Mouse (Mus musculus) embryonic fibroblast, embryonic 13.5 days (primary cell): ENCODE results near the gene Hspa1l.

Experiments
- CTCF ChIP-seq: IDR thresholded peaks from 2 replicates; pipeline ENCODE4 v1.5.1; 2011; ENCODE audit warnings: mild to moderate bottlenecking, control low read depth, low read length, moderate library complexity, borderline replicate concordance; ENCODE audit not compliant: insufficient read depth
- POLR2A ChIP-seq: IDR thresholded peaks from 2 replicates; pipeline ENCODE4 v1.6.1; 2011; ENCODE audit warnings: low read depth, mild to moderate bottlenecking, control low read depth, low read length, moderate library complexity

GRCm38 (mm10) chr17:34946486-34947140 lies 25.9 kb upstream of the Hspa1l start:
- TF ChIP-seq POLR2A = no peak
- TF ChIP-seq CTCF = no peak
